Mouse (Mus musculus): ENCODE results near the gene 1700040F15Rik.
"Not testable (repeated sequence)": the region's sequence is repeated elsewhere in the genome, so short reads cannot be mapped to it uniquely, and the experiment has no call there.

1700040F15Rik gene

DNA sequence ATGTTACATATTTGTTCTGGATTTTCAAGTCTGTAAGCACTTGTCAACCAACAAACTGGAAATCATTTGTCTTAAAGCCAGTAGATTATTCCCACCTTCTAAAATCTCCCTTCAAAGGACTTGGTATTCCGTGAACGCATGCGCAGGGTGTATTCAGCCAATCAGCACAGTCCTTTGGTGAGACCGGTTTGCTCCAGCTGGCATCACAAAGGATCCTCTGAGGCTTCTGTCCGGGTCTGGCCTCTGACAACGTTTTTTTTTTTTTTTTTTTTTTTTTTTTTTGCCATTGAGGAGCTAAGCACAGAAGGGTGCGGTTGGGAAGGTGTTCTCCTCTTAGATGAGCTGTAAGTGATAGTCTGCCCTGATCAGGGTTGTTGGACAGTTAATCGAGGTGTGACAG lies at the start of gene 1700040F15Rik:
Gene 1700040F15Rik (plus strand): TSS at position 301 of the 400 bp plus-strand sequence.
- DNase-seq (ENCODE audit: low spot score), result not testable (repeated sequence)
